Mouse (Mus musculus): ENCODE data around the gene Dlgap1. TPM values are rescaled to one million over a fixed set of nuclear protein-coding genes. Genes with fewer than 3 reads are reported as not detected.

The Dlgap1 gene
- polyA plus RNA-seq, 1 experiment = 0.06 TPM

- DNase-seq (ENCODE audit: low read depth in 1 of 2, low spot score in 2 of 2) = no peak
- H3K27ac ChIP-seq (ENCODE audit: insufficient read depth, low read length) = peak overlapping the region; percentile 54
- no peaks in the 10 kb centered on the region for H3K36me3 ChIP-seq (ENCODE audit: control insufficient read depth, insufficient read depth, low read length)
- H3K4me1 ChIP-seq (ENCODE audit: control insufficient read depth, insufficient read depth, insufficient read length) = peaks cover 10% of the 10 kb centered on the region; the same call in 1 of the 2 replicates
- H3K27me3 ChIP-seq (ENCODE audit: control insufficient read depth, insufficient read depth, low read length) = no peaks in the 10 kb centered on the region
- 63% methylated on average over 17 of the region's 17 CpGs for WGBS
- H3K4me3 ChIP-seq (ENCODE audit: extremely low read depth, insufficient read depth, insufficient read length) = no peak overlapping the region
- TF ChIP-seq CTCF (IDR thresholded peaks at IDR 0.05; ENCODE audit: extremely low read depth, insufficient read depth, insufficient read length, insufficient replicate concordance) = no peak
- no peak for TF ChIP-seq POLR2A (IDR thresholded peaks at IDR 0.05; ENCODE audit: low read depth, low read length)
These were observed 781.6 kb downstream of the Dlgap1 start for GRCm38 (mm10) chr17:70750236-70751160.

- Histone ChIP-seq H3K4me3 (ENCODE audit: extremely low read depth, insufficient read depth, insufficient read length) (peak overlapping the region; percentile 48; the same call in 1 of the 2 replicates), H3K27me3 (ENCODE audit: control insufficient read depth, insufficient read depth, low read length) (no peaks in the 10 kb centered on the region), H3K36me3 (ENCODE audit: control insufficient read depth, insufficient read depth, low read length) (no peaks in the 10 kb centered on the region), H3K4me1 (ENCODE audit: control insufficient read depth, insufficient read depth, insufficient read length) (peaks cover 10% of the 10 kb centered on the region; the same call in 1 of the 2 replicates), H3K27ac (ENCODE audit: insufficient read depth, low read length) (peak overlapping the region; percentile 54)
- DNase-seq (ENCODE audit: low read depth in 1 of 2, low spot score in 2 of 2) = no peak
- TF ChIP-seq POLR2A (IDR thresholded peaks at IDR 0.05; ENCODE audit: low read depth, low read length) = no peak
- TF ChIP-seq CTCF (IDR thresholded peaks at IDR 0.05; ENCODE audit: extremely low read depth, insufficient read depth, insufficient read length, insufficient replicate concordance) = no peak
- 5% methylated on average over 19 of the region's 19 CpGs for WGBS
These were observed 782.3 kb downstream of the Dlgap1 start for GRCm38 (mm10) chr17:70751161-70751651.

- no peak for DNase-seq (ENCODE audit: low read depth in 1 of 2, low spot score in 2 of 2)
- WGBS = 61% methylated on average over 6 of the region's 6 CpGs
- H3K27ac ChIP-seq (ENCODE audit: insufficient read depth, low read length) = peak overlapping the region; percentile 54
- peak overlapping the region; percentile 48; the same call in 1 of the 2 replicates for H3K4me3 ChIP-seq (ENCODE audit: extremely low read depth, insufficient read depth, insufficient read length)
- TF ChIP-seq POLR2A (IDR thresholded peaks at IDR 0.05; ENCODE audit: low read depth, low read length) = no peak
- TF ChIP-seq CTCF (IDR thresholded peaks at IDR 0.05; ENCODE audit: extremely low read depth, insufficient read depth, insufficient read length, insufficient replicate concordance) = no peak
- H3K27me3 ChIP-seq (ENCODE audit: control insufficient read depth, insufficient read depth, low read length) = no peaks in the 10 kb centered on the region
- peaks cover 10% of the 10 kb centered on the region; the same call in 1 of the 2 replicates for H3K4me1 ChIP-seq (ENCODE audit: control insufficient read depth, insufficient read depth, insufficient read length)
- H3K36me3 ChIP-seq (ENCODE audit: control insufficient read depth, insufficient read depth, low read length) = no peaks in the 10 kb centered on the region
These were observed 782.8 kb downstream of the Dlgap1 start for GRCm38 (mm10) chr17:70751676-70752075.

- Histone ChIP-seq H3K4me3 (ENCODE audit: extremely low read depth, insufficient read depth, insufficient read length) (no peak overlapping the region), H3K27ac (ENCODE audit: insufficient read depth, low read length) (no peak overlapping the region), H3K27me3 (ENCODE audit: control insufficient read depth, insufficient read depth, low read length) (no peaks in the 10 kb centered on the region), H3K36me3 (ENCODE audit: control insufficient read depth, insufficient read depth, low read length) (no peaks in the 10 kb centered on the region), H3K4me1 (ENCODE audit: control insufficient read depth, insufficient read depth, insufficient read length) (peaks cover 6% of the 10 kb centered on the region; the same call in 1 of the 2 replicates)
- TF ChIP-seq POLR2A (IDR thresholded peaks at IDR 0.05; ENCODE audit: low read depth, low read length) (no peak), CTCF (IDR thresholded peaks at IDR 0.05; ENCODE audit: extremely low read depth, insufficient read depth, insufficient read length, insufficient replicate concordance) (no peak)
- DNase-seq (ENCODE audit: low read depth in 1 of 2, low spot score in 2 of 2) = no peak
- WGBS = 89% methylated on average over 13 of the region's 13 CpGs
These were observed 784.7 kb downstream of the Dlgap1 start for GRCm38 (mm10) chr17:70753444-70754032.

GRCm38 (mm10) chr17:70754041-70754440 is 785.2 kb downstream of the Dlgap1 start:
- no peak for DNase-seq (ENCODE audit: low read depth in 1 of 2, low spot score in 2 of 2)
- H3K27me3 ChIP-seq (ENCODE audit: control insufficient read depth, insufficient read depth, low read length) = no peaks in the 10 kb centered on the region
- WGBS = 88% methylated on average over 9 of the region's 9 CpGs
- no peak overlapping the region for H3K4me3 ChIP-seq (ENCODE audit: extremely low read depth, insufficient read depth, insufficient read length)
- no peaks in the 10 kb centered on the region for H3K36me3 ChIP-seq (ENCODE audit: control insufficient read depth, insufficient read depth, low read length)
- TF ChIP-seq CTCF (IDR thresholded peaks at IDR 0.05; ENCODE audit: extremely low read depth, insufficient read depth, insufficient read length, insufficient replicate concordance) = no peak
- TF ChIP-seq POLR2A (IDR thresholded peaks at IDR 0.05; ENCODE audit: low read depth, low read length) = no peak
- peaks cover 4% of the 10 kb centered on the region; the same call in 1 of the 2 replicates for H3K4me1 ChIP-seq (ENCODE audit: control insufficient read depth, insufficient read depth, insufficient read length)
- H3K27ac ChIP-seq (ENCODE audit: insufficient read depth, low read length) = no peak overlapping the region

- Histone ChIP-seq H3K27me3 (ENCODE audit: control insufficient read depth, insufficient read depth, low read length) (no peaks in the 10 kb centered on the region), H3K27ac (ENCODE audit: insufficient read depth, low read length) (no peak overlapping the region), H3K4me1 (ENCODE audit: control insufficient read depth, insufficient read depth, insufficient read length) (peaks cover 4% of the 10 kb centered on the region; the same call in 1 of the 2 replicates), H3K4me3 (ENCODE audit: extremely low read depth, insufficient read depth, insufficient read length) (no peak overlapping the region), H3K36me3 (ENCODE audit: control insufficient read depth, insufficient read depth, low read length) (no peaks in the 10 kb centered on the region)
- DNase-seq (ENCODE audit: low read depth in 1 of 2, low spot score in 2 of 2) = no peak
- WGBS = 60% methylated on average over 7 of the region's 7 CpGs
- TF ChIP-seq POLR2A (IDR thresholded peaks at IDR 0.05; ENCODE audit: low read depth, low read length) (no peak), CTCF (IDR thresholded peaks at IDR 0.05; ENCODE audit: extremely low read depth, insufficient read depth, insufficient read length, insufficient replicate concordance) (no peak)
These were observed 785.8 kb downstream of the Dlgap1 start for GRCm38 (mm10) chr17:70754638-70755037.

All from spleen, adult 2 months (tissue).